Mouse (Mus musculus) MN1 (cell line): ENCODE results near the gene Bcam.

Source experiments
- DNase-seq: peaks from one replicate; pipeline ENCODE4 v3.0.0-alpha.2; 2016; ENCODE audit warnings: low spot score

The Bcam gene

GRCm38 (mm10) chr7:19752652-19753051 lies 18.2 kb downstream of the Bcam start:
- DNase-seq = no peak

GRCm38 (mm10) chr7:19751070-19751383 lies 19.8 kb downstream of the Bcam start:
- DNase-seq = no peak

- peak; percentile 69 for DNase-seq
These were observed 20.4 kb downstream of the Bcam start, which contains the start of gene Nectin2 for GRCm38 (mm10) chr7:19750217-19751069. Gene Nectin2, minus strand, starts transcription at chr7:19750483.

- peak; percentile 87 for DNase-seq
These were observed 21.2 kb downstream of the Bcam start for GRCm38 (mm10) chr7:19749389-19750216.

GRCm38 (mm10) chr7:19748219-19749195 lies 22.3 kb downstream of the Bcam start:
- DNase-seq = no peak

GRCm38 (mm10) chr7:19747420-19748218 lies 23.2 kb downstream of the Bcam start:
- no peak for DNase-seq

GRCm38 (mm10) chr7:19746426-19747201 lies 24.2 kb downstream of the Bcam start:
- no peak for DNase-seq

GRCm38 (mm10) chr7:19745971-19746370 lies 24.8 kb downstream of the Bcam start:
- no peak for DNase-seq

- peak; percentile 24 for DNase-seq
These were observed 26.0 kb downstream of the Bcam start for GRCm38 (mm10) chr7:19744590-19745385.

- DNase-seq = no peak
These were observed 27.0 kb downstream of the Bcam start for GRCm38 (mm10) chr7:19743791-19744190.

- DNase-seq = no peak
These were observed 28.3 kb downstream of the Bcam start for GRCm38 (mm10) chr7:19742468-19742867.

- no peak for DNase-seq
These were observed 29.3 kb downstream of the Bcam start for GRCm38 (mm10) chr7:19741329-19742031.

GRCm38 (mm10) chr7:19740269-19740668 lies 30.5 kb downstream of the Bcam start:
- DNase-seq = no peak

- no peak for DNase-seq
These were observed 32.0 kb downstream of the Bcam start for GRCm38 (mm10) chr7:19738771-19739170.

GRCm38 (mm10) chr7:19736389-19737057 lies 34.3 kb downstream of the Bcam start:
- no peak for DNase-seq

- no peak for DNase-seq
These were observed 36.6 kb downstream of the Bcam start for GRCm38 (mm10) chr7:19734178-19734666.

- DNase-seq = no peak
These were observed 44.3 kb downstream of the Bcam start for GRCm38 (mm10) chr7:19726541-19726940.

GRCm38 (mm10) chr7:19724167-19724566 lies 46.6 kb downstream of the Bcam start:
- DNase-seq = no peak
